Mouse (Mus musculus) G1E (cell line): ENCODE data around the gene Slco1c1. TPM values are rescaled to one million over a fixed set of nuclear protein-coding genes. Genes with fewer than 3 reads are reported as not detected.

Experiments used
- ATAC-seq: 2 replicates; pipeline ENCODE4 v1.8.0; 2016; ENCODE audit warnings: mild to moderate bottlenecking; ENCODE audit not compliant: insufficient number of reproducible peaks, poor library complexity, low FRiP score, severe bottlenecking; ENCODE audit errors: extremely low read depth
- DNase-seq: peaks from one replicate; pipeline ENCODE4 v3.0.0; 2012; ENCODE audit warnings: low spot score
- H3K27me3 ChIP-seq: 2 replicates; pipeline ENCODE4 v1.6.1; 2012; ENCODE audit warnings: mild to moderate bottlenecking, low read length, inconsistent platforms; ENCODE audit not compliant: insufficient read depth
- H3K36me3 ChIP-seq: replicated peaks from 2 replicates; pipeline ENCODE3; 2012; ENCODE audit warnings: mild to moderate bottlenecking, inconsistent platforms
- H3K4me1 ChIP-seq: 2 replicates; pipeline ENCODE4 v1.6.1; 2012; ENCODE audit warnings: low read depth, low read length, inconsistent platforms, mixed read lengths; ENCODE audit not compliant: insufficient read depth
- H3K4me3 ChIP-seq: 2 replicates; pipeline ENCODE4 v1.5.1; 2012; ENCODE audit warnings: low read depth, mild to moderate bottlenecking, inconsistent platforms, low read length, moderate library complexity, mixed read lengths
- H3K9me3 ChIP-seq: replicated peaks from 2 replicates; pipeline ENCODE4 v1.6.1; 2012; ENCODE audit warnings: inconsistent platforms
- CTCF ChIP-seq: IDR thresholded peaks from 2 replicates; pipeline ENCODE4 v1.5.1; 2012; ENCODE audit warnings: low read depth, low read length, inconsistent platforms, mixed read lengths
- GATA1 ChIP-seq: IDR thresholded peaks from 2 replicates; pipeline ENCODE4 v1.6.1; 2012; ENCODE audit warnings: borderline replicate concordance, low read length, inconsistent platforms, mixed read lengths
- GATA2 ChIP-seq: IDR thresholded peaks from 2 replicates; pipeline ENCODE4 v1.6.1; 2012; ENCODE audit warnings: low read depth, low read length, inconsistent platforms, borderline replicate concordance
- POLR2AphosphoS5 ChIP-seq: IDR thresholded peaks from 2 replicates; pipeline ENCODE4 v1.6.1; 2012; ENCODE audit warnings: low read depth, low read length, inconsistent platforms; ENCODE audit not compliant: insufficient replicate concordance
- TAL1 ChIP-seq: conservative IDR thresholded peaks from 2 replicates; pipeline ENCODE4 v1.6.1; 2012; ENCODE audit warnings: low read depth, low read length, inconsistent platforms, mixed read lengths
- polyA plus RNA-seq: library from polyadenylated mRNA; stranded (reverse); fragments of >175 nt; gene quantifications from 2 replicates; pipeline ENCODE4 v1.2.3, GENCODE M21; 2012
- total RNA-seq, 2 experiments: library from RNA; stranded (forward) in 1 of 2; stranded (reverse) in 1 of 2; fragments of 200-1000 nt in 1 of 2; fragments of >200 nt in 1 of 2; fragmentation: Nextera tagmentation in 1 of 2; gene quantifications; 2 replicates each; pipeline ENCODE4 v1.2.3; 2014 to 2017

Gene Slco1c1
- total and polyA plus RNA-seq, 3 experiments, result 0.11 TPM; not detected in 2

GRCm38 (mm10) chr6:141495634-141496418, 28.3 kb upstream of the Slco1c1 start:
- Histone ChIP-seq H3K4me1 (no peaks in the 10 kb centered on the region), H3K27me3 (no peaks in the 10 kb centered on the region), H3K9me3 (peaks cover 31% of the 10 kb centered on the region), H3K4me3 (no peak overlapping the region), H3K36me3 (no peaks in the 10 kb centered on the region)
- DNase-seq (no peak), ATAC-seq (no peak)
- TF ChIP-seq TAL1 (no peak), CTCF (no peak), GATA2 (no peak), POLR2AphosphoS5 (no peak)

GRCm38 (mm10) chr6:141499511-141499910, 24.7 kb upstream of the Slco1c1 start:
- DNase-seq, result no peak

DNA sequence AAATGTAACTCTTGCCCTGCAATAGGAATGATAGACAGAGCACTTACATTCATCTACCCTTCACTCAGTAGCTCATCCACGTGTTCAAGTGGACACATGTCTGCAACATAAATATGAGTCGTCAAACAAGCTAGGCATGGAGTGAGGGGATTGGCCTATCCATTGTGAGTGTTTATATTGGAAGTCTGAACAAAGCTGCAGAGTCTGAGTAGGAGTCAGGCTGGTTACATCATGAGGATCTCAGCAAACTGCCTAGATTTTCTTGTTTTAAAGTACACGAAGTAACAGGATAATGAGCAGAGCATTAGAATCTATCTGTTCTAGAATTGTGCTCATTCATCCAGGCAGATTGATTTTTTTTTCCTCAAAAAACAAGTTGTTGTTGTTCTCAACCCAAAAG, 23.0 kb upstream of the Slco1c1 start:
- TF ChIP-seq GATA2 (no peak), TAL1 (no peak), POLR2AphosphoS5 (no peak), GATA1 (no peak), CTCF (no peak)
- no peaks in the 10 kb centered on the region for H3K4me1 ChIP-seq
- H3K36me3 ChIP-seq, result no peaks in the 10 kb centered on the region
- no peaks in the 10 kb centered on the region for H3K27me3 ChIP-seq
- no peak overlapping the region for H3K4me3 ChIP-seq
- DNase-seq, result no peak
- peaks cover 11% of the 10 kb centered on the region for H3K9me3 ChIP-seq
- ATAC-seq, result no peak

More at GRCm38 (mm10) chr6:141499511-141499910, 24.7 kb upstream of the Slco1c1 start:
- Histone ChIP-seq H3K9me3 (peaks cover 11% of the 10 kb centered on the region), H3K4me3 (no peak overlapping the region), H3K4me1 (no peaks in the 10 kb centered on the region), H3K27me3 (no peaks in the 10 kb centered on the region), H3K36me3 (no peaks in the 10 kb centered on the region)
- no peak for ATAC-seq
- TF ChIP-seq POLR2AphosphoS5, result no peak
- TF ChIP-seq GATA2, result no peak
- TF ChIP-seq GATA1, result no peak
- TF ChIP-seq TAL1, result no peak
- no peak for TF ChIP-seq CTCF

- no peak for ATAC-seq
- no peak for DNase-seq
- no peak for TF ChIP-seq POLR2AphosphoS5
- TF ChIP-seq CTCF, result no peak
- TF ChIP-seq TAL1, result no peak
- TF ChIP-seq GATA1, result no peak
- no peak for TF ChIP-seq GATA2
Observed at GRCm38 (mm10) chr6:141522541-141522940, 1.6 kb upstream of the Slco1c1 start.

DNA sequence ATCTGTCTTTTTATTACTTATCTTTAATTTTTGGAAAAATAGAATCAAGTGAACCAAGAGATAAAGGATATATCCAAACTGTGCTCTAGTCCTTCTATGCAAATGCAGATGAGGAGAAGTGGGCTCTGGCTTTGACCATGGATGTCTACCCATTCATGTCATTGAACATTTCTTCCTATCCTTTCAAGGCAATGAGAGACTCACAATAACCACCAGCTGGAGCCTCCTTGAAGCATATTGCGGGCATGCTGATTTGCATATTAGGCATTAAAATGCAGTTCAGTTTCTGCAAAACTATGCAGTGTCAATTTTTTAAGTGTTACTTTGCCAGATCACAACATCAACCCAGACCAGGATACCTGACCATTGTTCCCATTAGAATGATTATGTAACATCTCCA, 1.6 kb downstream of the Slco1c1 start:
- no peak for DNase-seq
- no peaks in the 10 kb centered on the region for H3K27me3 ChIP-seq
- H3K9me3 ChIP-seq, result peaks cover 12% of the 10 kb centered on the region
- no peaks in the 10 kb centered on the region for H3K36me3 ChIP-seq
- no peaks in the 10 kb centered on the region for H3K4me1 ChIP-seq
- no peak for ATAC-seq
- no peak overlapping the region for H3K4me3 ChIP-seq
- TF ChIP-seq CTCF, result no peak
- no peak for TF ChIP-seq GATA2
- no peak for TF ChIP-seq TAL1
- TF ChIP-seq POLR2AphosphoS5, result no peak

More at GRCm38 (mm10) chr6:141522541-141522940, 1.6 kb upstream of the Slco1c1 start:
- no peak overlapping the region for H3K4me3 ChIP-seq
- H3K27me3 ChIP-seq, result no peaks in the 10 kb centered on the region
- no peaks in the 10 kb centered on the region for H3K4me1 ChIP-seq
- H3K36me3 ChIP-seq, result no peaks in the 10 kb centered on the region
- peaks cover 6% of the 10 kb centered on the region for H3K9me3 ChIP-seq

DNA sequence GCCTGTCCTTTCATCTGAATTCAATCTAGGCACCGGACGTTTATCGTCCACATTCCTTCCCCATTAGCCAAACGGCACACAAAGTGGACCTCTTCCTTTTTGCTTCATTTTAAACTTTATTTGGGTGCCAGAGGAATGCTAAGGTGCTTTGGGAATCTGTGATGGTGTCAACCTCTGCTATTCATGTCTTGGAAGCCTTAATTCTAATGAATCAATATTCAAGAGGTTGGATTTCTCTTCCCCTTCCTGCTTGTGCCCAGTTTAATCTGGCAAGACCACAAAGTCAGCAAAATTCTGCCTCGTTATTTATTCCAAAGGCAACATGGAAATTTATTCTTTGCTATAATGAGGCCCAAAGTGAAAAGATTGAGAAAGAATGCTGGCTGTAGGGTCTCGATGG, 6.7 kb downstream of the Slco1c1 start:
- TF ChIP-seq POLR2AphosphoS5, result no peak
- no peak for TF ChIP-seq CTCF
- no peak for TF ChIP-seq GATA1
- TF ChIP-seq GATA2, result no peak
- TF ChIP-seq TAL1, result no peak
- no peaks in the 10 kb centered on the region for H3K27me3 ChIP-seq

More for the DNA sequence above, 6.7 kb downstream of the Slco1c1 start:
- H3K4me1 ChIP-seq, result no peaks in the 10 kb centered on the region
- H3K4me3 ChIP-seq, result no peak overlapping the region
- DNase-seq (no peak), ATAC-seq (no peak)
- H3K36me3 ChIP-seq, result no peaks in the 10 kb centered on the region
- peaks cover 14% of the 10 kb centered on the region for H3K9me3 ChIP-seq
